Mouse (Mus musculus) testis, adult 2 months (tissue): ENCODE measurements around the gene Gsta1.
"Not testable (repeated sequence)": the region's sequence is repeated elsewhere in the genome, so short reads cannot be mapped to it uniquely, and the experiment has no call there.

Experiments used
- CTCF ChIP-seq: fragments of 200-500 bp; IDR thresholded peaks from 2 replicates; pipeline ENCODE4 v1.5.1; 2012; ENCODE audit warnings: low read depth, mild to moderate bottlenecking, inconsistent platforms, low read length, moderate library complexity; ENCODE audit not compliant: control insufficient read depth, insufficient read depth, insufficient replicate concordance
- POLR2A ChIP-seq: fragments of 200-500 bp; IDR thresholded peaks from 2 replicates; pipeline ENCODE4 v1.6.1; 2012; ENCODE audit warnings: low read depth, mild to moderate bottlenecking, inconsistent platforms, low read length, moderate library complexity; ENCODE audit not compliant: control insufficient read depth

- TF ChIP-seq POLR2A, CTCF: not testable (repeated sequence)
Measured at GRCm38 (mm10) chr9:78270945-78271344, 40.5 kb downstream of the Gsta1 start.
